Mouse (Mus musculus) spleen, adult 12 weeks (tissue): Measurements from ENCODE around the gene Chst4.

ENCODE experiments used
- DNase-seq: peaks from one replicate; pipeline ENCODE4 v3.0.0; 2022; ENCODE audit warnings: low spot score

The Chst4 gene

DNA sequence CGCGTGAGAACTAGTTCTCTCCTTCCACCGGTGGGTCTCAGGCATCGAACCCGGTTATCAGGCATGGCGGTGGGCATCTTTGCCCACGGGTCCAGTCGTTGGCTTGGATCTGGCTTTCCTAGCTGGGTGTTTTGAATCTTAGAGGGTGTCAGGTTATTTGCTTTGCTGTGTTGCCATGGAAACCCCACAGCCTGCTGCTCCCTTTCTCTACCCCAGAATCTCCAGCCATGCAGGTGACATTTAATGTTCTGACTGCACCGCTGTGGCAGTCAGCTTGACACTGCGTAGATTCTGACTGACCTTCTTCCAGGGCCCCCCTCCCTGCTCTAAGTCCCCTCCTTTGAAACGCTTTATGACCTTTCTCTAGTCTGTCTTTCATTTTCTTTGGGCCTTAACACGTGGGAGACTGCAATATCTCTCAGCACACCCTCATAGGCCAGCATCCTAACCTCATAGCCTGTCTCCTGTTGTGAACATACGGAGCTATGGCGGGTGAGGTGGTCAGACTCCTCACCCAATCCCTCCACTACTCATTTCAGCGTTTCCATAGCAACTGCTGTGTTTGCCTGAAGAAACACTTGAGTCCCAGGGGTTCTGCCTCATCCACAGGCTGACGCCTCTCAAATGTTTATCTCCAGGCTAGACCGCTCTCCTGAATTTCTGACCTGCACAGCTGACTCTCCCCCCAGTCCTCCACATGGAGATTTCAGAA is 33.1 kb downstream of the Chst4 start:
- no peak for DNase-seq

DNA sequence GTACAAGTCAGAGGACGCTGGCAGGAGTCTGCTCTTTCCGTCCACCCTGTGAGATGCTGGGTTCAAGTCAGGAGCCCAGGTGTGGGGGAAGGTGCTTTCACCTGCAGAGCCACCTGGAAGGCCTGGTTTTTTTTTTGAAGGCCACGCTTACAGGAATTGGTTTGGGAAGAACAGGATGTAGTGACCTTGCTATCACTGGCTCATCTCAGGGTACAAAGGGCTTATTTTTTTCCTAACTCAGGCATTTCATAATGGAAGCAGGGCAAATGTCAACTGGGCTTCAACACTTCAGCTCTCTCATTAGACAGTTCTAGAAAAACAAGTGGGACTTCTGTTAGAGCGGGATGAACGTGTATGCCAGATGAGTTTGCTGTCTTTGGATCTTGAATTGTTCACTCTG is 35.2 kb downstream of the Chst4 start:
- DNase-seq, result no peak

DNA sequence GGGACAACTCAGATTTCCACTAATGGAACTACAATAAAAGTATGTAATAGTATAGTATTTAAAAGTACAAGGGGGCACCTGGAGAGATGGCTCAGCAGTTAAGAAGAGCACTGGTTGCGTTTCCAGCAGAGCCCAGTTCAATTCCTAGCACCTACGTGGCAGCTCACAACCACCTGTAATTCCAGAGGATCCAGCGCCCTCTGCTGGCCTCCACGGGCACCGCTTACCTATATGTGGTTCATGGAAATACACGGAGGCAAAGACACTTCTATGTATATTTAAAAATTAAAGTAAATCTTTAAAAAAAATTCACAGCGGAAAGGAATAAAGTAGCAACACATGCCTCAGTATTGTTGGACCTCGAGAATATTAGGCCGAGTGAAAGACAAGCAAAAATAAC is 36.6 kb downstream of the Chst4 start:
- DNase-seq, result peak; percentile 6

DNA sequence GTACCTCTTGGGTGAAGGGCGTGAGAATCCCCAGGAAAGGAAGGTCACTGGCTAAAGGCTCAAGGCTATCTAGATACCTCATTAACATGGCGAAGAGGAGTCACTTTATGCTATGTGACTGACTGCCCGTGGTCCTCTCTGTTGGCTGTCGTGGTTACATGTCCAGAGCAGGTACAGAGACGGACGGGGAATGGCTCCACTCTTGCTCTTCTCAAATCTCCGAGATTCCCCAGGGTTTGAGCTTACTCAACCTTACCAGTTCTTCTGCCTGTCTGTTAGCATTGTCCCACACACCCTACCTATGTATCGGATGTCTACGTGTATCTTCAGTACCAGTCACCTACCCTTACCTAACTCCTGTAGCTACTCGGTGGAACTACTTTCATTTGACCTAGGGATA is 39.6 kb downstream of the Chst4 start:
- DNase-seq, result no peak

DNA sequence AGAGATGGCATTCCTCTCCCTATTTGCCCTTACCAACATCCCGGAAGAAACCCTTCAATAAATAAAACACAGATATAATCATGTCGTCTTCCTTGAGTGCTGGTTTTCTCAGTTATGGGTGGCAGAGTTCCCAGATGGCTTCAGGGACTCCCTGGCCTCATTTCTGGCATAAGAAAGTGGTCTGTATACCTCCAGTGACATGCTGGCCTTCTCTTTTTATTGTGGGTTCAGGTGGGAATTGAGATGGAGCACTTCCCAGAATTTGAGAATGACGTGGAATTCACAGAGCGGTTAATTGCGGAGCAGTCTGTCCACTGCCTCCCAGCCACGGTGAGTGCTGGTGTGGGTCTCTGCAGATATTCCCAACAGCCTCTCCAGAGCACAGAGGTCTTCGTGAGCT is 41.5 kb downstream of the Chst4 start:
- no peak for DNase-seq

DNA sequence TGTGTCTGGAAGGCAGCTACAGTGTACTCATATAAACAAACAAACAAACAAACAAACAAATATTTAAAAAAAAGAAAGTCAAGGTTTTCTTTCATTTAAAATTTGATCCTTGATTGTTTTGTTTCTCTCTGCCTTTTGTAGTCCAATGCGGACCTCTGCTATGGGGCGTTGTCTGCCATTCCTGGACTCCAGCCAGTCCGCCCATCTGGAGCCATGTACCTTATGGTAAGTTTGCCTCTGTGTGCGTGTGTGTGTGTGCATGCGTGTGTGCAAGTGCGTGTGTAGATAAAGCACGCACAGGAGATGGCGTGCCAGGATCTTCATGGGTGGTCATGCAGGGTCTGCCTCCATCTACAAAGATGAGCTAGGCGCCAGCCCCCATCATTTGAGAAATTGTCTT is 42.2 kb downstream of the Chst4 start:
- DNase-seq, result no peak

DNA sequence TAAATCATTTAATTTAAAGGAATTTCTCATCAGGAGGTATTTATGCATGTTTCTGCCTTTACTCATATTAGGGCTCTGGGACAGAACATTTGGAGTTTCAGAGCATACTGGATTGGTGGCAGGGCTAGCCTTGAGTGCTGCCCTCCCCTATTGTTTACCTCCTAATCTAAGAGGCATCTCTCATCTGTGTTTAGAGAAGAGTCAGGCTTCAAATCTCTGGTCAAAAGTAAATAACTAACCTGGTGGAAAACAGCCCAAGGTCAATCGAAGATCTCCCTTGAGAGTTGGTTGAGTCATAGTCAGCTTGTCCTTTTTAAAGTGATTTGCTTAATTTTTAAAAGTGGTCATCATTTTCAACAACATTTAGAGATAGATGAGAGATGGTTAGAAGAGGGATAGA is 46.6 kb downstream of the Chst4 start:
- no peak for DNase-seq

DNA sequence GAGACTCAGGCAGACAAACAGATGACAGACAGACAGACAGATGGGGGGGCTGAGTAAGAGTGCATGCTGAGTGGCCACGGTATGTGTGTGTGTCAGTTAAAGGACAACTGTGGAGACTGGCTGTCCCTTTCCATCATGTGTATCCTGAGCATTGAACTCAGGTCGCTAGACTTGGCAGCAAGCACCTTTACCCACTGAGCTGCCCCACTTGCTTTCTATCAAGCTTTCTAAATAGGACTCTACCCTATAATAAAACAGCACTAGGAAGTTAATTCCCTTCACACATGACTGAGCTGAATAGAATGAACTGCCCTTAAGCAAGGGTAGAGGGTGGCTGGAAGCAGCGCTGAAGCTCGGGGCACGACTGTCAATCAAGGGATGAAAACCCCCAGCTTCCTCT is 47.4 kb downstream of the Chst4 start:
- DNase-seq, result no peak

DNA sequence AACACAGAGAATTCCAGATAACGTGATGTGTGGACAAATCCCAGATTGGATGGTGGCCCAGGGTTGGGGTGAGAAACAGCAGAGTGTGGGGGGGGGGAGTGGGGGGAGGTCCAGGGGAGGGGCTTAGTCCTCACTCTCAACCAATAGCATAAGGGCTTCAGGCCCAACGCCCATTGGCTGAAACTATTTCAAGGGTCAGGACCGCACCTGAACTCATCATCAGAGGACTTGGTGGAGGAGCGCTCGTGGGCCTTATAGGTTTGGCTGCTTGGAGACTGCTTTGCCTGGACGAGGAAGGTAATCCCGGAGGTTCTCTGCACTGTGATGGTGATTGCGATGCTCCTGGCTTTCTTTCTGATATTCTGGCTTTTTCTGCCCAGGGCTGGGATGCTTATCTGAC is 49.3 kb downstream of the Chst4 start, which contains the start of gene Tat:
Tat (plus strand) TSS at position 214 of the 400 bp plus-strand sequence.
- DNase-seq, result no peak

DNA sequence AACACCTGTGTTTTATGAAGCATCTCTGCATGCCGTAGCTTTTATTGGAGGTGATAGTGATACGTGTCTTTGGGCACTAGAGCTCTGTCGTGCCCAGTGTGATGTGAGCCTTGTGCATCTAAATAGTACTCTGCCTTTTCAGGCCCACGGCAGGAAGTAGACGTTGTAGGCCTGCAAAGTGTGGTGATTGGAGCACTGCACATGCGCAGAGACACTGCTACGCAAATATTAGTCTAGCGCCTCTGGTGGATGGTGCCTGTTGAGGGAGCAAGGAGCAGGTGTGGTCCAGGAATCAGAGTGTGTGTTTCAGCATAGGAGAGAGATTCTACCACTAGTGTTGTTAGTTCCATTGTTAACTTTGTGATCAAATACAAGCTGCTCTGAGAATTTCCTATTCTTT is 50.4 kb downstream of the Chst4 start:
- no peak for DNase-seq

DNA sequence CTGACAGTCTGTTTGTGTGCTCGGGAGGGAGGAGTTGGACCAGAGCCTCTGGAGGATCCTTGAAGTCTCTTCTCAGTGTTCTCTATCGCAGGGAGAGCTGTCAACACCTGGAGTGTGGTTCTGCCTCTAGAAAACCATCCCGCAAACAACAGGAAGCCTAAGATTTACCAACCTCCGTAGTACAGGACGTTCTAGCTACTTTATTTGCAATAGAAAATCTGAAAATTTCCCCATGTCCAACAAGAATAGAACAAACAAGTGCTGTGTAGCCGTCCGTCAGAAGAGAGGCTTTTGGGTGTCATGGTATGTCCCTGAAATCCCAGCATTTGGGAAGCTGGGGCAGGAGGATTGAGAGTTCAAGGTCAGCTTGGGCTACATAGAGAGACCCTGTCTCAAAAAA is 51.8 kb downstream of the Chst4 start:
- no peak for DNase-seq

DNA sequence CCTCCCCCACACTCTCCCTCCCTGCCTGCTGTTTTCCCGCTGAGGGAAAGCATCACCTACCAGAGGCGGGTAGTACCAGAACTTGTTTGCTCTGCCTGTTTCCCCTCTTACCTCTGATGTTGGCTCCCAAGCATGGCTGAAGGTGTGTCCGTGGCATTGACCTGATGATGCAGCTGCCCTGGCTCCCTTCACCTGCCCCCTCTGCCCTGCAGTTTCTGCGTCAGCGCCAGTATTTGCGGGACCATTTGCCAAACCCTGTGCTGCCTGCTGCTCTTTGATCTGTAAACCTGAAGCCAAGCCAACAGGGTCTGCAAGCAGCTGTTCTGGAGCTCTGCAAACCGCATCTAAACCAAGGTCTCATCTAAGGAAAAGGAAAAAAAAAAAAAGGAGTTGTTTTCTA is 53.2 kb downstream of the Chst4 start:
- no peak for DNase-seq

DNA sequence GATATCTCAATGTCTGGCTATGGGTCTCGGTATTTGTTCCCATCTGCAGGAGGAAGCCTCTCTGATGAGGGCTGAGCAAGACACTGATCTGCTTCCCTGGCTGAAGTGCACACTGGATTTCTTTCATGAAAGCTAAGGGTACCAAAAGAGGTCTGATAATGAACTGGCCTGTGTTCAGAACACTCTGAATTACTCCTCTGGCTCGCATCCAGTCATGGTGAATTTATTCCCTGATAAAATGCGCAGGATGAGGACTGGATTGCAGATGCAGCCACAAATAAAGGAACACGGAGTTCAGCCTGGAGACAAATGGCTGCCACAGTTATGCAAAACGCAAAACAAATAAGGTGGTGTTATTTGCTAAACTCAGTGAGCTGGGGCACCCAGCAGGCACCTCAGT is 55.6 kb downstream of the Chst4 start:
- no peak for DNase-seq

DNA sequence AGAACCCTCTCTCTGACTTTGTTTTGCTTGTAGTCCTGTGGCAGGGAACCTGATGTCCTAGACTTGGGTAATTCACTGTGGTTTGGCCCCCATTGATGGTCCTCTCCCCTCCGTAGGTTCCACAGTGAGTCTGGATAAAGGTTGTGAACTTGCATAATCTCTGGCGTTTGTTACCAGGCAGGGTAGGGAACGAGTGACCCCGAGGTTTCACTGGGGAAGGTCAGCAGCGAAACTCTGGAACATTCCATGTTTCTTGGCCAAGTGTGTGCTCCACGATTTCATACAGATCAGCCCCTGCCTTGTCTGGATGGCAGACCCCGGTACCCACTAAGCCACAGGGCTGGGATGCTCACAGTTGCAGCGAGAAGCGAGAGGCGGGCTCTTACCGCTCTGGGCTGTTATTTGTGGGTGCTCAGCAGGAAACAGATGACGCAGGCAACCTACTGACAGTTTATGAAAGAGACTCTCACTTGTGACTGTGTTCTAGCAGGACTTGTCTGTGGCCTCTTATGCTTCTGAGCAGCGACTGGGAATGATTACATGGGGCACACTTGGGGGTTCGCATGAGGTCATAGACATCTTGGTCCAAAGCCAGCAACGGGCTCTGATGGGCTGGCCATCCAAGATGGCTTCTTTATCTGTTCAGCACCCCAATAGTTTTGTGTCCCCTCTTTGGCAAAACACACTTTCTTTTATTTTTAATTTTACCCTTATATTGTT is 57.0 kb downstream of the Chst4 start:
- no peak for DNase-seq

DNA sequence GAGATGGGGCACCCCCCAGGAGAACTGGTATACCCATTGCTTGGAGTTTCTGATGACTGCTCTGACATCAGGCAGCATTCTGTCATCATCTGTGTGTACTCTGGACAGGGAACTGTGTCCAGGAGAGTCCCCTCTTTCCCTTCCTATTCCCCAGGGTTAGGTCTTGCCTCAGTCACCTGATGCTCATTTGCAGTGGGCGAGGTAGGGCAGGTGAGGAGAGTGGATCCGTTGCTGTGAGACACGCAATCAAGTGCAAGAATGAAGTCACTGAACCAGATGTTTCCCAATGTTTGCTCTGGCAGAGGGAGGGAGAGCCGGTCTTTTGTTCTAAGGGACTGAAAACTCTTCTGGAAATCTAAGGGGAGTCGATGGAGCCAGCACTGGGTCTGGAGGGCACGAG is 60.2 kb downstream of the Chst4 start:
- no peak for DNase-seq
